Comparison of ENCODE assay signal across 19 mouse cellular contexts in the genomic region with DNA sequence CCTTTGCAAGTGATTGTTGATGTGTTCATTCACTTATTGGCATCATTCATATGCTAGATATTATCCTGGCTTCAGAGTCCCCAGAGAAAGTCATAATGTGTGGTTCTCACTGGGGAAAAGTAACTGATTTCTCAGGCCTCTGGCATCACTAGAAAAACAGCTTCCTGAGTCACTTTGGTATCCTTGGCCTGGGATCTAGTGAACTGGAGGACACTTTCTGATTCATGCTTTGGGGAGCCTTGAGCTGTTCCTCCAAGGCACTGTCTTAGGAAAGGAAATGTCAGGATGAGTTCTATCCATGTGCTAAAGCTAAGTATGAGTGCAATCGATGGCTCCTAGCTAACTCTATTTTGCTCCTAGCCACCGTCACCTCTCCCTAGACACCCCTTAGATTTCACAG.
DNase-seq lines count a peak whose midpoint lies in the region; ATAC-seq lines count a peak whose summit lies in the region.
"Had no signal": no experiment of that assay in that cellular context is flagged by ENCODE, and none has a peak within 500 bp of the region (broad histone marks: within the 10 kb centered on the region; RNA-seq: fewer than 3 reads in every experiment).

No protein-coding gene starts in this region.

- H3K4me1 ChIP-seq in forebrain, embryonic 12.5 days = no peaks in the 10 kb centered on the region
- H3K4me1 ChIP-seq: embryonic facial prominence, embryonic 15.5 days; forebrain, embryonic 15.5 days had no signal

- peaks cover 45% of the 10 kb centered on the region for H3K36me3 ChIP-seq in forebrain, embryonic 12.5 days (replicated peaks)

- ATAC-seq in forebrain, embryonic 12.5 days (ENCODE audit: low FRiP score) = no peak
- ATAC-seq: forebrain, embryonic 15.5 days; forebrain, postnatal 0 days had no signal

- 97% methylated on average over 2 of the region's 2 CpGs for WGBS in forebrain, embryonic 12.5 days

- peak; percentile 66 to 84 for DNase-seq in adrenal gland, adult (ENCODE audit: inconsistent age in 2 of 2, low spot score in 1 of 2)
- DNase-seq in adrenal gland, adult 18-20 months (ENCODE audit: low spot score in 2 of 2) = no peak
- peak; percentile 54 for DNase-seq in adrenal gland, adult 8-10 months
- no peak for DNase-seq in adrenal gland, postnatal 4 days (ENCODE audit: low spot score in 2 of 2)
- peak; percentile 40 for DNase-seq in adrenal gland, postnatal 14 days
- peak; percentile 13 for DNase-seq in fibroblast of lung, adult 2 months (ENCODE audit: low read depth)
- no peak for DNase-seq in cerebellum, postnatal 4 days (ENCODE audit: low spot score in 2 of 2)
- DNase-seq: cerebellum, adult 11-12 months; cerebellum, adult 2 months; cerebellum, adult 9-10 months; cerebellum, postnatal 10 days; cerebellum, postnatal 25 days; embryo, embryonic 11 days; forebrain, postnatal 0 days had no signal

- no peak overlapping the region for H3K4me3 ChIP-seq in forebrain, embryonic 12.5 days (replicated peaks)
- H3K4me3 ChIP-seq: embryonic facial prominence, embryonic 13.5 days; embryonic facial prominence, embryonic 15.5 days; erythroblast, embryonic 14.5 days; forebrain, embryonic 15.5 days had no signal

- no peaks in the 10 kb centered on the region for H3K27me3 ChIP-seq in forebrain, embryonic 12.5 days
- H3K27me3 ChIP-seq: embryonic facial prominence, embryonic 13.5 days; embryonic facial prominence, embryonic 15.5 days; forebrain, embryonic 15.5 days had no signal

- H3K9ac ChIP-seq in forebrain, embryonic 12.5 days = no peak overlapping the region
- H3K9ac ChIP-seq: embryonic facial prominence, embryonic 13.5 days; embryonic facial prominence, embryonic 15.5 days; forebrain, embryonic 15.5 days; forebrain, postnatal 0 days had no signal

- no peak overlapping the region for H3K27ac ChIP-seq in forebrain, embryonic 12.5 days
- H3K27ac ChIP-seq: embryonic facial prominence, embryonic 13.5 days; embryonic facial prominence, embryonic 15.5 days; forebrain, embryonic 15.5 days had no signal

- H3K4me2 ChIP-seq in forebrain, embryonic 12.5 days = no peak overlapping the region
- H3K4me2 ChIP-seq: embryonic facial prominence, embryonic 13.5 days; embryonic facial prominence, embryonic 15.5 days; forebrain, embryonic 15.5 days had no signal

- H3K9me3 ChIP-seq in forebrain, embryonic 12.5 days = no peaks in the 10 kb centered on the region
- H3K9me3 ChIP-seq: embryonic facial prominence, embryonic 13.5 days; embryonic facial prominence, embryonic 15.5 days; forebrain, embryonic 15.5 days had no signal

Comparison
In these comparisons a context has a peak if more than half of its experiments do, and no peak if none do; other contexts are left out.
1. DNase-seq: peak in adrenal gland, adult (2 of 2), adrenal gland, adult 8-10 months (single experiment), adrenal gland, postnatal 14 days (single experiment) and fibroblast of lung, adult 2 months (single experiment); none in adrenal gland, adult 18-20 months (0 of 2), adrenal gland, postnatal 4 days (0 of 2) and cerebellum, postnatal 4 days (0 of 2).